Mouse (Mus musculus): ENCODE results near the gene Metrn. TPM values are rescaled to one million over a fixed set of nuclear protein-coding genes. Genes with fewer than 3 reads are reported as not detected.

The Metrn gene
- polyA plus RNA-seq, 1 experiment from 2014 or later = 37.0 TPM

- H3K4me2 ChIP-seq (ENCODE audit: low read depth, low read length) = no peak overlapping the region
- ATAC-seq = no peak
- 0 out of 2 replicates have a peak overlapping the region, but pooled peaks have one; percentile 26 for H3K9ac ChIP-seq (ENCODE audit: low read depth, low read length)
- no peaks in the 10 kb centered on the region for H3K27me3 ChIP-seq (replicated peaks; ENCODE audit: control insufficient read depth, insufficient read depth, low read length)
- no peaks in the 10 kb centered on the region for H3K9me3 ChIP-seq (ENCODE audit: control insufficient read depth, low read length)
- no peak overlapping the region for H3K4me3 ChIP-seq (ENCODE audit: low read length)
- 84% methylated on average over 4 of the region's 4 CpGs for WGBS
- H3K27ac ChIP-seq (ENCODE audit: low read length) = peak overlapping the region; percentile 60
- peaks cover 19% of the 10 kb centered on the region; the same call in 1 of the 2 replicates for H3K36me3 ChIP-seq (ENCODE audit: control insufficient read depth, insufficient read depth, low read length)
- peaks cover 47% of the 10 kb centered on the region for H3K4me1 ChIP-seq (ENCODE audit: control insufficient read depth, insufficient read depth, low read length)
These were observed 42.0 kb upstream of the Metrn start for GRCm38 (mm10) chr17:25838904-25839303.

GRCm38 (mm10) chr17:25837533-25837932 is 40.6 kb upstream of the Metrn start:
- Histone ChIP-seq H3K4me2 (ENCODE audit: low read depth, low read length) (peak overlapping the region; percentile 87), H3K9me3 (ENCODE audit: control insufficient read depth, low read length) (no peaks in the 10 kb centered on the region), H3K36me3 (ENCODE audit: control insufficient read depth, insufficient read depth, low read length) (peaks cover 19% of the 10 kb centered on the region; the same call in 1 of the 2 replicates), H3K27ac (ENCODE audit: low read length) (peak overlapping the region; percentile 3; the same call in 1 of the 2 replicates), H3K4me1 (ENCODE audit: control insufficient read depth, insufficient read depth, low read length) (peaks cover 39% of the 10 kb centered on the region), H3K4me3 (ENCODE audit: low read length) (no peak overlapping the region; the same call in 1 of the 2 replicates), H3K9ac (ENCODE audit: low read depth, low read length) (peak overlapping the region; percentile 72), H3K27me3 (replicated peaks; ENCODE audit: control insufficient read depth, insufficient read depth, low read length) (no peaks in the 10 kb centered on the region)
- WGBS = 49% methylated on average over 3 of the region's 3 CpGs
- ATAC-seq = no peak

- no peak for ATAC-seq
- peak within 1 kb of the TSS; percentile 43 for H3K4me3 ChIP-seq (ENCODE audit: low read length)
- WGBS = 4% methylated on average over 29 of the region's 29 CpGs
- H3K9ac ChIP-seq (ENCODE audit: low read depth, low read length) = peak within 1 kb of the TSS; percentile 72
- no peaks in the 10 kb centered on the region for H3K9me3 ChIP-seq (ENCODE audit: control insufficient read depth, low read length)
- H3K4me1 ChIP-seq (ENCODE audit: control insufficient read depth, insufficient read depth, low read length) = peaks cover 41% of the 10 kb centered on the region
- H3K27me3 ChIP-seq (replicated peaks; ENCODE audit: control insufficient read depth, insufficient read depth, low read length) = no peaks in the 10 kb centered on the region
- H3K4me2 ChIP-seq (ENCODE audit: low read depth, low read length) = peak within 1 kb of the TSS; percentile 87
- peak within 1 kb of the TSS; percentile 3 for H3K27ac ChIP-seq (ENCODE audit: low read length)
- peaks cover 16% of the 10 kb centered on the region; the same call in 1 of the 2 replicates for H3K36me3 ChIP-seq (ENCODE audit: control insufficient read depth, insufficient read depth, low read length)
These were observed 40.1 kb upstream of the Metrn start, which contains the start of gene Rhbdl1 for GRCm38 (mm10) chr17:25837076-25837410. TSS of gene Rhbdl1 (minus strand) at chr17:25837295.

- Histone ChIP-seq H3K9ac (ENCODE audit: low read depth, low read length) (peak overlapping the region; percentile 72), H3K4me3 (ENCODE audit: low read length) (peak overlapping the region; percentile 43), H3K4me1 (ENCODE audit: control insufficient read depth, insufficient read depth, low read length) (peaks cover 47% of the 10 kb centered on the region), H3K4me2 (ENCODE audit: low read depth, low read length) (peak overlapping the region; percentile 87), H3K27ac (ENCODE audit: low read length) (peak overlapping the region; percentile 3), H3K9me3 (ENCODE audit: control insufficient read depth, low read length) (no peaks in the 10 kb centered on the region), H3K36me3 (ENCODE audit: control insufficient read depth, insufficient read depth, low read length) (peaks cover 11% of the 10 kb centered on the region; the same call in 1 of the 2 replicates), H3K27me3 (replicated peaks; ENCODE audit: control insufficient read depth, insufficient read depth, low read length) (no peaks in the 10 kb centered on the region)
- no peak for ATAC-seq
- WGBS = 21% methylated on average over 23 of the region's 23 CpGs
These were observed 39.6 kb upstream of the Metrn start for GRCm38 (mm10) chr17:25836397-25837075.

- Histone ChIP-seq H3K36me3 (ENCODE audit: control insufficient read depth, insufficient read depth, low read length) (peaks cover 10% of the 10 kb centered on the region), H3K9ac (ENCODE audit: low read depth, low read length) (0 out of 2 replicates have a peak overlapping the region, but pooled peaks have one; percentile 72), H3K9me3 (ENCODE audit: control insufficient read depth, low read length) (no peaks in the 10 kb centered on the region), H3K4me1 (ENCODE audit: control insufficient read depth, insufficient read depth, low read length) (peaks cover 54% of the 10 kb centered on the region), H3K4me2 (ENCODE audit: low read depth, low read length) (no peak overlapping the region), H3K27me3 (replicated peaks; ENCODE audit: control insufficient read depth, insufficient read depth, low read length) (no peaks in the 10 kb centered on the region), H3K27ac (ENCODE audit: low read length) (no peak overlapping the region), H3K4me3 (ENCODE audit: low read length) (no peak overlapping the region; the same call in 1 of the 2 replicates)
- WGBS = 91% methylated on average over 16 of the region's 16 CpGs
- ATAC-seq = no peak
These were observed 38.9 kb upstream of the Metrn start for GRCm38 (mm10) chr17:25835816-25836215.

- H3K4me2 ChIP-seq (ENCODE audit: low read depth, low read length) = peak overlapping the region; percentile 94; the same call in 1 of the 2 replicates
These were observed 38.4 kb upstream of the Metrn start for GRCm38 (mm10) chr17:25835301-25835700.

GRCm38 (mm10) chr17:25834595-25835222 is 37.8 kb upstream of the Metrn start:
- H3K4me3 ChIP-seq (ENCODE audit: low read length) = peak overlapping the region; percentile 85
- H3K4me1 ChIP-seq (ENCODE audit: control insufficient read depth, insufficient read depth, low read length) = peaks cover 65% of the 10 kb centered on the region
- WGBS = 71% methylated on average over 12 of the region's 12 CpGs
- no peaks in the 10 kb centered on the region for H3K9me3 ChIP-seq (ENCODE audit: control insufficient read depth, low read length)
- peak overlapping the region; percentile 94 for H3K4me2 ChIP-seq (ENCODE audit: low read depth, low read length)
- ATAC-seq = no peak
- H3K27me3 ChIP-seq (replicated peaks; ENCODE audit: control insufficient read depth, insufficient read depth, low read length) = no peaks in the 10 kb centered on the region
- peak overlapping the region; percentile 86 for H3K9ac ChIP-seq (ENCODE audit: low read depth, low read length)
- H3K27ac ChIP-seq (ENCODE audit: low read length) = peak overlapping the region; percentile 97
- peaks cover 15% of the 10 kb centered on the region for H3K36me3 ChIP-seq (ENCODE audit: control insufficient read depth, insufficient read depth, low read length)

More at GRCm38 (mm10) chr17:25835301-25835700, 38.4 kb upstream of the Metrn start:
- Histone ChIP-seq H3K9ac (ENCODE audit: low read depth, low read length) (peak overlapping the region; percentile 86), H3K27me3 (replicated peaks; ENCODE audit: control insufficient read depth, insufficient read depth, low read length) (no peaks in the 10 kb centered on the region), H3K4me1 (ENCODE audit: control insufficient read depth, insufficient read depth, low read length) (peaks cover 59% of the 10 kb centered on the region), H3K4me3 (ENCODE audit: low read length) (peak overlapping the region; percentile 85; the same call in 1 of the 2 replicates), H3K9me3 (ENCODE audit: control insufficient read depth, low read length) (no peaks in the 10 kb centered on the region), H3K36me3 (ENCODE audit: control insufficient read depth, insufficient read depth, low read length) (peaks cover 15% of the 10 kb centered on the region), H3K27ac (ENCODE audit: low read length) (no peak overlapping the region)
- ATAC-seq = no peak
- 91% methylated on average over 7 of the region's 7 CpGs for WGBS

- Histone ChIP-seq H3K27me3 (replicated peaks; ENCODE audit: control insufficient read depth, insufficient read depth, low read length) (no peaks in the 10 kb centered on the region), H3K4me1 (ENCODE audit: control insufficient read depth, insufficient read depth, low read length) (peaks cover 67% of the 10 kb centered on the region), H3K9me3 (ENCODE audit: control insufficient read depth, low read length) (no peaks in the 10 kb centered on the region), H3K9ac (ENCODE audit: low read depth, low read length) (peak overlapping the region; percentile 86), H3K4me3 (ENCODE audit: low read length) (peak overlapping the region; percentile 85), H3K4me2 (ENCODE audit: low read depth, low read length) (peak overlapping the region; percentile 94), H3K27ac (ENCODE audit: low read length) (peak overlapping the region; percentile 97), H3K36me3 (ENCODE audit: control insufficient read depth, insufficient read depth, low read length) (peaks cover 11% of the 10 kb centered on the region)
- ATAC-seq = no peak
- WGBS = 16% methylated on average over 6 of the region's 6 CpGs
These were observed 37.1 kb upstream of the Metrn start for GRCm38 (mm10) chr17:25833961-25834594.

GRCm38 (mm10) chr17:25833291-25833663 is 36.3 kb upstream of the Metrn start, which contains the start of gene Stub1:
TSS of gene Stub1 (minus strand) at chr17:25833404.
- Histone ChIP-seq H3K9ac (ENCODE audit: low read depth, low read length) (peak within 1 kb of the TSS; percentile 90), H3K9me3 (ENCODE audit: control insufficient read depth, low read length) (no peaks in the 10 kb centered on the region), H3K4me1 (ENCODE audit: control insufficient read depth, insufficient read depth, low read length) (peaks cover 71% of the 10 kb centered on the region), H3K27ac (ENCODE audit: low read length) (peak within 1 kb of the TSS; percentile 97), H3K36me3 (ENCODE audit: control insufficient read depth, insufficient read depth, low read length) (peaks cover 10% of the 10 kb centered on the region), H3K4me2 (ENCODE audit: low read depth, low read length) (peak within 1 kb of the TSS; percentile 98), H3K4me3 (ENCODE audit: low read length) (peak within 1 kb of the TSS; percentile 85), H3K27me3 (replicated peaks; ENCODE audit: control insufficient read depth, insufficient read depth, low read length) (no peaks in the 10 kb centered on the region)
- under 1% methylated on average over 24 of the region's 24 CpGs for WGBS
- ATAC-seq = peak; percentile 78
